Mouse (Mus musculus): ENCODE results near the gene Fer1l5.

The Fer1l5 gene

DNA sequence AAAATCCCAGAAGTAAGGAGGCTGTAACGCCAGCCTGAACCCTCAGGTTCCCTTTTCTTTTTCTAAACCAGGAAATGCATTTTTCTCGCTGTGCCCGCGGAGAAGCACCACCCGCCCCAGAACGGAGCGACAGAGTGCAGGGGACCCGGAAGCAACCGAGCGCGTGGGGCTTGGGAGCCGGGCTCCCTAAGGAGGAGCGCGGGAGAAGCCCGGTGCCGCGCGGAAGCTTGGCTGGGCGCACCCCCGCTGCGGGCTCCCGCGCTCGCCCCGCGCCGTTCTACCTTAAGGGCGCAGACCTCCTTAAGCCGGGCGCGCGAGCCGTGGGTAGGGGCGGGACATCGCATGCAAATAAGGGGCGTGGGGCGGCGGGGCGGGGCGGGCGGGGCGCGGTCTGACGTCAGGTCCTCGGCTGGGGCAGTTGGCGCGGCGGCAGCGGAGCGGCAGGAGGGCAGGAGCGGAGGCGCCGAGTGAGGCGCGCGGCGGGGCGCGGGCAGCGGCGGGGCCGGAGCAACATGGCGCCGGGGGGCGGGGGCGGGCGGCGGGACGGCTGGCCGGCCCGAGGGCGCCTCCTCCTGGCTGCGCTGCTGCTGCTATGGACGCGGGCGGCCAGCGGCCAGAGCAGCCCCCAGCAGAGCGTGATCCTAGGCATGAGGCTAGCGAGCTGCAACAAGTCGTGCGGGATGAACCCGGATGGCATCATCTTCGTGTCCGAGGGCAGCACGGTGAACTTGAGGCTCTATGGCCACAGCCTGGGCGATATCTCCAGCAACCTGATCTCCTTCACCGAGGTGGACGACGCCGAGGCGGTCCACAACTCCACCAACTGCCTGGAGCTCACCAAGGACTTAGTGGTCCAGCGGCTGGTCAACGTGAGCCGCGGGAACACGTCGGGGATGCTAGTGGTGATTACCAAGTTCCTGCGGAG is 99.4 kb downstream of the Fer1l5 start, which contains the start of gene Cnnm4:
Gene Cnnm4, plus strand, starts transcription at position 440 of the 925 bp plus-strand sequence.
- in situ Hi-C loops (cut with MboI, MseI): loop anchor here (10.0 kb wide), 1 partner anchor 107 kb away; the partner anchor contains the start of gene Kansl3

All from regulatory T cell (primary cell).